Mouse (Mus musculus): ENCODE measurements around the gene Prlh. TPM values are rescaled to one million over a fixed set of nuclear protein-coding genes. Genes with fewer than 3 reads are reported as not detected.

Gene Prlh
- total and polyA plus RNA-seq, 2 experiments, result not detected

DNA sequence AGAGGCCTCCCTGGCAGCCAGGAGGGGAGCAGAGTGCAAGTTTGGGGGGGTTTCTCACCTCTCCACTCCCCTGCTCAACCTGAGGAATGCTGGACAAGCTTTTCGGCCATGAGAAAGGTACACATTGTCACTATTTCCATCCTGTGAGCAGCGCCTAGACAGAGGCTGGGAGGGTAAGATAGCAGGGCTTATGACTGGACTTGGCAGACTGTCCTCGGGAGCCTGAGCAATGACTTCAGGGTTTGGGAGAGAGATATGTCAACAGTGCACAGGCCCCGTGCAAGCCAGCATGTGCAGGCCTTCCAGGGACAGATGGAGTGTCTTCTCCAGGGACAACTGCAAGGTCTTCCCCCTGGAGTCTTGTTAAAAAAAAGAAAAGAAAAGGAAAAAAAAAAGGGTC is 12.9 kb upstream of the Prlh start:
- TF ChIP-seq CTCF (IDR thresholded peaks at IDR 0.05; ENCODE audit: low read depth, low read length) (no peak), POLR2A (IDR thresholded peaks at IDR 0.05; ENCODE audit: extremely low read depth, insufficient read depth, low read length) (no peak)
- no peaks in the 10 kb centered on the region for H3K4me1 ChIP-seq (ENCODE audit: control insufficient read depth, insufficient read depth, low read length)
- DNase-seq (ENCODE audit: extremely low read depth, low read depth, low spot score), result no peak
- no peaks in the 10 kb centered on the region for H3K36me3 ChIP-seq (ENCODE audit: control insufficient read depth, insufficient read depth, low read length)
- no peaks in the 10 kb centered on the region for H3K27me3 ChIP-seq (ENCODE audit: control insufficient read depth, insufficient read depth, low read length)
- H3K27ac ChIP-seq (replicated peaks; ENCODE audit: insufficient read depth, low read depth, low read length), result no peak overlapping the region
- 80% methylated on average over 4 of the region's 4 CpGs for WGBS
- no peak overlapping the region for H3K4me3 ChIP-seq (ENCODE audit: insufficient read depth, low read depth, low read length)
- no peaks in the 10 kb centered on the region for H3K79me2 ChIP-seq (ENCODE audit: control insufficient read depth, insufficient read depth, low read length)
- H3K9ac ChIP-seq (ENCODE audit: low read depth, low read length), result no peak overlapping the region

DNA sequence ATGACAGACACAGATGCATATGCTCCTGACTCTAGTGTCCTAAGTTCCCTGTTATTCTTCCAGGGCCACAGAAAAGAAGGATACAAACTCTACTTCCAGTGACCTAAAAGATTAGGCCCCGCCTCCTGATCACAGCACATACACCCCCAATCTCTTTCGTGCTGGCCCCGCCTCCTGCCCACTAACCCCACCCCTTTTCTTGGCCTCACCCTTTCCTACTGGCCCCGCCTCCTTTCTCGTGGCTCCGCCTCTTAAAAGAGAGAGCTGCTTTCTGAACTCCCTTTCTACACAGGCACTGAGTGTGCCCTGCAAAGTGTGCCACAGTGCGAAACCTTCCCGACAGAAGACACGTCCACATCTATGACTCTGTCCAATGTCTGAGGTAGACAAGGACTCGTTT is 7.7 kb upstream of the Prlh start:
- Histone ChIP-seq H3K4me3 (ENCODE audit: insufficient read depth, low read depth, low read length) (no peak overlapping the region), H3K27ac (replicated peaks; ENCODE audit: insufficient read depth, low read depth, low read length) (no peak overlapping the region), H3K9ac (ENCODE audit: low read depth, low read length) (no peak overlapping the region), H3K27me3 (ENCODE audit: control insufficient read depth, insufficient read depth, low read length) (no peaks in the 10 kb centered on the region), H3K36me3 (ENCODE audit: control insufficient read depth, insufficient read depth, low read length) (no peaks in the 10 kb centered on the region), H3K4me1 (ENCODE audit: control insufficient read depth, insufficient read depth, low read length) (no peaks in the 10 kb centered on the region), H3K79me2 (ENCODE audit: control insufficient read depth, insufficient read depth, low read length) (no peaks in the 10 kb centered on the region)
- no peak for DNase-seq (ENCODE audit: extremely low read depth, low read depth, low spot score)
- TF ChIP-seq POLR2A (IDR thresholded peaks at IDR 0.05; ENCODE audit: extremely low read depth, insufficient read depth, low read length), result no peak
- no peak for TF ChIP-seq CTCF (IDR thresholded peaks at IDR 0.05; ENCODE audit: low read depth, low read length)
- WGBS, result 70% methylated on average over 10 of the region's 10 CpGs

DNA sequence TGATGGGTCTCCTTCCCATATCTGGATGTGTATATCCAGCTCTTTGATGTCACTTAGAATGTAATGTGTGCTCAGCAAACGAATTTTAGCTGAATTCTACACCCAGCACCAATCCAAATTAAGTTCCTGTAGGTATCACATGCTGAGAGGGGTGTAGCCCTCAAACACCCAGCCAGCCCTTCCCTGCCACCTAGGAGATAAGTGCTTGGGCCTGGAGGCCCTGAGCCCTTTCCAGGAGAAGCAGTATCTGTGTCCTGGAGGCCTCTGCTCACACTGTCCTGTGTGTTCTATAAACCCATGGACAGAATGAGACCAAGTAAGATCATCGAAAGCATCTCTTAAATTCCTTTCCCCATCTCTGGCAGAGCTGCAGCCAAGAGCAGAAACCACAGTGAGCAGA is 5.7 kb upstream of the Prlh start:
- Histone ChIP-seq H3K79me2 (ENCODE audit: control insufficient read depth, insufficient read depth, low read length) (no peaks in the 10 kb centered on the region), H3K27me3 (ENCODE audit: control insufficient read depth, insufficient read depth, low read length) (no peaks in the 10 kb centered on the region), H3K9ac (ENCODE audit: low read depth, low read length) (no peak overlapping the region), H3K36me3 (ENCODE audit: control insufficient read depth, insufficient read depth, low read length) (no peaks in the 10 kb centered on the region), H3K4me3 (ENCODE audit: insufficient read depth, low read depth, low read length) (no peak overlapping the region), H3K4me1 (ENCODE audit: control insufficient read depth, insufficient read depth, low read length) (no peaks in the 10 kb centered on the region), H3K27ac (replicated peaks; ENCODE audit: insufficient read depth, low read depth, low read length) (no peak overlapping the region)
- TF ChIP-seq CTCF (IDR thresholded peaks at IDR 0.05; ENCODE audit: low read depth, low read length) (no peak), POLR2A (IDR thresholded peaks at IDR 0.05; ENCODE audit: extremely low read depth, insufficient read depth, low read length) (no peak)
- DNase-seq (ENCODE audit: extremely low read depth, low read depth, low spot score), result no peak
- WGBS, result 72% methylated on average over 2 of the region's 2 CpGs

DNA sequence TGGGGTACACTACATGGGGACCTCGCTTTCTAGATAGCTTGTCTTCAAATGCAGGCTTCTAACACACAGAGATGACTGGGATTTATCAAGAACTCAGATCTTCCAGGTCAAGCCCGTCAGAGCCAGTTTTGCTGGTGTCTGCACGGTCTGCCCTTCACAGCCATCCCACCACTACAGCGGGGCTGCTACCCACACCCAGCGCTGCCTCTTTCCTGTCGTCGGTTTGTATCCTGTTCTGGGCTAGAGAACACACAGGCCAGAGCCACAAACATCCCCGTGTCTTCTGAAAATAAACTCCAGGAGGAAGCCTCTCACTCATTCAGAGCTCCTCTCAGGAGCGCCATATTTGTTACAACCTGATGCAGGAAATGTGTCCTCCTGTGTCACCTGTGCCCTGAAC is 3.6 kb upstream of the Prlh start:
- no peak for DNase-seq (ENCODE audit: extremely low read depth, low read depth, low spot score)
- Histone ChIP-seq H3K27ac (replicated peaks; ENCODE audit: insufficient read depth, low read depth, low read length) (no peak overlapping the region), H3K4me1 (ENCODE audit: control insufficient read depth, insufficient read depth, low read length) (no peaks in the 10 kb centered on the region), H3K79me2 (ENCODE audit: control insufficient read depth, insufficient read depth, low read length) (no peaks in the 10 kb centered on the region), H3K27me3 (ENCODE audit: control insufficient read depth, insufficient read depth, low read length) (no peaks in the 10 kb centered on the region), H3K9ac (ENCODE audit: low read depth, low read length) (no peak overlapping the region), H3K4me3 (ENCODE audit: insufficient read depth, low read depth, low read length) (no peak overlapping the region), H3K36me3 (ENCODE audit: control insufficient read depth, insufficient read depth, low read length) (no peaks in the 10 kb centered on the region)
- TF ChIP-seq CTCF (IDR thresholded peaks at IDR 0.05; ENCODE audit: low read depth, low read length) (no peak), POLR2A (IDR thresholded peaks at IDR 0.05; ENCODE audit: extremely low read depth, insufficient read depth, low read length) (no peak)
- WGBS, result 45% methylated on average over 9 of the region's 9 CpGs

DNA sequence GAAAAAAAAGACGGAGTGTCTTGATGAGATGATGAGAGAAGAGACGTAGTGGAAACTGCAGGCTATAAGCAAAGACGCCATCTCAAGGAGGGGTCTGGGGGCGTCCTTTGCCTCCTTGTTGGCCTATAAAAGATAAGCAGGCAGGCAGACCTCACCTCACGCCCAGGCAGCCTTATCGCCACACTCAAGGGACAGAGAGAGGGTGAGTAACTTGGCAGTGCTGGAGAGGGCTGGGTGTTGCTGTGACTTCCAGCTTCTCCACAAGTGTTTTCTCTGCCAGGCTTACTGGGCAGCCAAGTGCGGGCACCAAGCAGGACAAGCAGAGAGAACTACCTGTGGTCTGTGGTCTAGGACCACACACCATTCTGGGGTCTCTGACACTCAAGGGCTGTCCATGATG is 1.2 kb upstream of the Prlh start:
- no peaks in the 10 kb centered on the region for H3K4me1 ChIP-seq (ENCODE audit: control insufficient read depth, insufficient read depth, low read length)
- WGBS, result 84% methylated on average over 7 of the region's 7 CpGs
- no peaks in the 10 kb centered on the region for H3K27me3 ChIP-seq (ENCODE audit: control insufficient read depth, insufficient read depth, low read length)
- H3K9ac ChIP-seq (ENCODE audit: low read depth, low read length), result no peak overlapping the region
- TF ChIP-seq POLR2A (IDR thresholded peaks at IDR 0.05; ENCODE audit: extremely low read depth, insufficient read depth, low read length) (no peak), CTCF (IDR thresholded peaks at IDR 0.05; ENCODE audit: low read depth, low read length) (no peak)
- H3K79me2 ChIP-seq (ENCODE audit: control insufficient read depth, insufficient read depth, low read length), result no peaks in the 10 kb centered on the region
- H3K27ac ChIP-seq (replicated peaks; ENCODE audit: insufficient read depth, low read depth, low read length), result no peak overlapping the region
- no peak overlapping the region for H3K4me3 ChIP-seq (ENCODE audit: insufficient read depth, low read depth, low read length)
- DNase-seq (ENCODE audit: extremely low read depth, low read depth, low spot score), result no peak
- H3K36me3 ChIP-seq (ENCODE audit: control insufficient read depth, insufficient read depth, low read length), result no peaks in the 10 kb centered on the region

DNA sequence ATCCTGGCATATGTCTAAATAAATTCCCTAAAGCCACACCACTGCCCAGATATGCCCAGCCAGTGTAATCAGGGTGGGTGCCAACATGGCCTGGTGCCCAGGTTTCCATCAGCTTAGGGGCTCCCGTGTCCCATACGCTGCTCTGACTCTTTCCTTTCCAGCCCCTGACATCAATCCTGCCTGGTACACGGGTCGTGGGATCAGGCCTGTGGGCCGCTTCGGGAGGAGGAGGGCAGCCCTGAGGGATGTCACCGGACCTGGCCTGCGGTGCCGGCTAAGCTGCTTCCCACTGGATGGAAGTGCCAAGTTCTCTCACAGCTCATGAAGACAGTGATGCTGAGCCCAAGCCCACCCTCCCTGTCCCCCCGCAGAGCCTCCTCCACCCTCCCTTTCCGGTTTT is 780 bp downstream of the Prlh start:
- Histone ChIP-seq H3K36me3 (ENCODE audit: control insufficient read depth, insufficient read depth, low read length) (no peaks in the 10 kb centered on the region), H3K27ac (replicated peaks; ENCODE audit: insufficient read depth, low read depth, low read length) (no peak overlapping the region), H3K4me1 (ENCODE audit: control insufficient read depth, insufficient read depth, low read length) (no peaks in the 10 kb centered on the region), H3K4me3 (ENCODE audit: insufficient read depth, low read depth, low read length) (no peak overlapping the region), H3K9ac (ENCODE audit: low read depth, low read length) (no peak overlapping the region), H3K27me3 (ENCODE audit: control insufficient read depth, insufficient read depth, low read length) (no peaks in the 10 kb centered on the region), H3K79me2 (ENCODE audit: control insufficient read depth, insufficient read depth, low read length) (no peaks in the 10 kb centered on the region)
- WGBS, result 72% methylated on average over 11 of the region's 11 CpGs
- TF ChIP-seq CTCF (IDR thresholded peaks at IDR 0.05; ENCODE audit: low read depth, low read length), result no peak
- no peak for DNase-seq (ENCODE audit: extremely low read depth, low read depth, low spot score)

All from liver, adult 2 months (tissue).